Mouse (Mus musculus) gastrocnemius, postnatal 14 days (tissue): ENCODE measurements around the gene Abr. TPM values are rescaled to one million over a fixed set of nuclear protein-coding genes. Genes with fewer than 3 reads are reported as not detected.

Experiments
- DNase-seq: peaks from one replicate; pipeline ENCODE4 v3.0.0; 2021; ENCODE audit warnings: mixed read lengths
- intact Hi-C: fragments of 180-260 bp; cut with DNase I; formaldehyde crosslinking; loops from one replicate; pipeline ENCODE4 v1.15.1; 2025; ENCODE audit warnings: low total_unique reads
- total RNA-seq, 2 experiments: library from RNA; stranded (reverse); gene quantifications; 2 replicates each; pipeline ENCODE4 v1.2.3; 2021

Gene Abr
- total RNA-seq, 2 experiments from 2014 or later, result 15.4 to 18.2 TPM

DNA sequence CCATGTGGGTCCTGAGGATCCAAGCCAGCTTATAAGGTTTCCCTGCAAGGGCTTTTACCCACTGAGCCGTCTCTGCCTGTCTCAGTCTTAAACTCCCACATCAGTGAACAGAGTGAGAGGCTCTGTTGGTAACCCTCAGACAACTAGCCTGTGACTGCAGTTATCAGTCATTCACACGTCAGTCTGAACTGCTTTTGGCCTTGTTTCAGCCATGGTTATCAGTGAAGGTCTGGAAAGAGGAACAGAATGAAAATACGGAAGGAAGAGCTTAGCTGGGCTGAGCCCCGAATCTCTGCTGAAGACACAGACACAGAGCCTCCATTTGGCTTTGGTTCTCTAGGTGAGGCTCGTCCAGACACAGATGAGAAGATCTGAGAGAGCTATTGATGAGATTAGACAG, 6.5 kb upstream of the Abr start:
- DNase-seq, result no peak
- intact Hi-C loops, result no loop called here

DNA sequence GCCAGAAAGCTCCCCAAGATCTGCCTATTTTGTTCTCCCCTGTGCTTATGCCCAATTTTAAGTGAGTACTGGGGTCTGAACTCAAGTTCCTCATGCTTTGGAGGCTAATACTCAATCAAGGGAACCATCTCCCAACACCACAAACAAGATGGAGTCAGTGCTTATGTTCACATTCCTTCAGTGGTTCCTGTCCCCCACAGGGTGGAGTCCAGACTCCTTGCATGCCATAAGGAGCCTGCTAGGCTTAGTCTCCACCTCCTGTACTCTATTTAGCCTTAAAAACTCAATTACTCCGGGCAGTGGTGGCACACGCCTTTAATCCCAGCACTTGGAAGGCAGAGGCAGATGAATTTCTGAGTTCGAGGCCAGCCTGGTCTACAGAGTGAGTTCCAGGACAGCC, 2.8 kb upstream of the Abr start:
- intact Hi-C loops, result no loop called here
- no peak for DNase-seq

- intact Hi-C loops, result no loop called here
- no peak for DNase-seq
Observed at GRCm38 (mm10) chr11:76624071-76624470, 2.0 kb upstream of the Abr start.

GRCm38 (mm10) chr11:76623206-76623961, 1.3 kb upstream of the Abr start:
- peak; percentile 65 for DNase-seq
- intact Hi-C loops, result no loop called here

DNA sequence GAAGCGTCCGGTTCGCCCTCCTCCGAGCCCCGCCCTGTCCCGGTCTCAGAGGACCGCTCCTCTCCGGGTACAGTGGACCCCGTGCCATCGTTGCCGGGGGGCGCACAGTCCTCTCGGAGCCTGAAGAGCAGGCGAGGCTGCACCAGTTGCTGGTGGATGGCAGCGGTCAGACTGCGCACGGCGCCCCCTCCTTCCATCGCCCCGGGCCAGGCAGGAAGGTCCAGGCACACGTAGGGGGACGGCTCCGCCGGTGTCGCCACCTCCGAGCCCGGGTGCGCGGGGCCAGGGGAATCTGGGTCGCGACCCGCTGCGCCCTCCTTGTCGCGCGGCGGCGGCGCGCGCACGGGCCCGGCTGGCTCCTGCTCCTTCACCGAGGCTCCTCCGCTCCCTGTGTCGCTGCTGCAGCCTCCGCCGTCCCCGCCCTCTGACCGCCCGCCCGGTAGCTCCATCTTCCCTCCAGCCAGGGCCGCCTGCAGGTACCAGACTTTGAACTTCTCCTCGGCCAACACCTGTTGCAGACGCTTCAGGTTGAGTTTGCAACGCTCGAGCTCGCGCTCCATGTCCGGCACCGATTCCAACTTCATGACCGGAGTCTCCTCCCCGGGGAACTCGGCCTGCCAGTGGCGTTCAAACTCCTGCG, 572 bp upstream of the Abr start:
- DNase-seq, result peak; percentile 20
- intact Hi-C loops, result no loop called here

GRCm38 (mm10) chr11:76618134-76618533, 4.0 kb downstream of the Abr start:
- DNase-seq, result no peak
- intact Hi-C loops, result no loop called here

- intact Hi-C loops, result no loop called here
- no peak for DNase-seq
Observed at GRCm38 (mm10) chr11:76614246-76614645, 7.9 kb downstream of the Abr start.

DNA sequence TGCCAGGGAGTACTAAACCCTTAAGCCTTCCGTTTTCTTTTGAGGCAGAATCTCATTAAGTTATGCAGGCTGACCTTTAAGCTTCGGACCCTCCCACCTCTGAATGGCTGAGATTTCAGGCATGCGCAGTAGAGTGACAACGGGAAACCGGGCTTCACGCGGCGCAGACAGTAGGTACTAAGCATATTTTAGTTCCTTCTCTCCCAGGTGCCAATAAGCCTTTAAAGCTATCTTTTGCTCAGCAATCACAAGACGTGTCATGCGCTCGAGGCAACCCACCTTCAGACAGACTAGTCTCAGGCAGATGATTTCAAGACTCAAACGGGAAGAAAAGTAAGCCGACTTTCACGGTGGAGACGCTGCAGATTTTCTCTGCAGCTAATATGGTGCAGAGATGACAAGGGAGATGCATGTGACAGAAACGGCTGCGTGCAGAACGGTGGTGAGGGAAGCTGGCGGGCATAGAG, 9.4 kb downstream of the Abr start:
- intact Hi-C loops, result no loop called here
- DNase-seq, result no peak

- intact Hi-C loops, result no loop called here
- no peak for DNase-seq
Observed at GRCm38 (mm10) chr11:76610948-76611347, 11.2 kb downstream of the Abr start.

DNA sequence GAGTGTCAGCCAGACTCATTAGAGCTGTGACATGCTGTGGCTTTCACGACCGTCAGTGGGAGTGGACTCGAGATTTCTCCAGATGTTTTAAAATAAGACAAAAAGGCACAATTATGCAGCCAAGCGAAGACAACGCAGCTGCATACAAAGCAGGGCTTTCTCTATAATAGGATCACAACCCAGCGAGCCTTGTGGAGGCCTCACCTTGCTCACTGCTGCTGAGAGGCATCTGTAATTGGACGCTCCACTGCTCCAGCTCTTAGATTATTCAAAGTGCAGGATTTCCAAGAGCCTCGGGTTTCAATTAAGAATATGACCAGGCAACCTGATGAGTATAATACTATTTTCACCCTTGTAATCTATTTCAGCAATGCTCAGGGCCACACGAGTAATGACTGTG, 15.6 kb downstream of the Abr start:
- no peak for DNase-seq
- intact Hi-C loops, result no loop called here

- DNase-seq, result no peak
- intact Hi-C loops, result no loop called here
Observed at GRCm38 (mm10) chr11:76599219-76599618, 22.9 kb downstream of the Abr start.

GRCm38 (mm10) chr11:76598757-76599156, 23.4 kb downstream of the Abr start:
- intact Hi-C loops, result no loop called here
- no peak for DNase-seq

GRCm38 (mm10) chr11:76593620-76594326, 28.3 kb downstream of the Abr start:
- intact Hi-C loops, result no loop called here

DNA sequence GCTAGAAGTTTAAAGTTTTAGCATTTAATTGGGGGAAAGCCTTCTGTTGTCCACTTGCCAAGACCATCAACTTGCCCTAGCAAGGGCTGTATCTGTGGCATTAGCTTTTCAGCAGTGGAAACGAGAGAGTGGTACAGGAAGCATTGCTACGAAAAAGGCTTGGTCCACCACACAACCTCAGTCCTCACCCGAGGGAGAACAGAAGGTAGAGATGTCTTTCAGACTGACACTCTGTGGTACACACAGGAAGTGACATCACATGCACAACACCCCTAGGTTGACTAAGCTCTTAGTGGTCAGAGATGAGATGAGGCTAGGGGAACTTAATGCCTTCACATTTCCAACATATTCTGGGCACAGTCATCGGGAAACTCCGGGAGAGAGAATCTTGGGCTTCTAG, 32.4 kb downstream of the Abr start:
- intact Hi-C loops, result no loop called here
- DNase-seq, result no peak

More at GRCm38 (mm10) chr11:76593620-76594326, 28.3 kb downstream of the Abr start:
- no peak for DNase-seq

DNA sequence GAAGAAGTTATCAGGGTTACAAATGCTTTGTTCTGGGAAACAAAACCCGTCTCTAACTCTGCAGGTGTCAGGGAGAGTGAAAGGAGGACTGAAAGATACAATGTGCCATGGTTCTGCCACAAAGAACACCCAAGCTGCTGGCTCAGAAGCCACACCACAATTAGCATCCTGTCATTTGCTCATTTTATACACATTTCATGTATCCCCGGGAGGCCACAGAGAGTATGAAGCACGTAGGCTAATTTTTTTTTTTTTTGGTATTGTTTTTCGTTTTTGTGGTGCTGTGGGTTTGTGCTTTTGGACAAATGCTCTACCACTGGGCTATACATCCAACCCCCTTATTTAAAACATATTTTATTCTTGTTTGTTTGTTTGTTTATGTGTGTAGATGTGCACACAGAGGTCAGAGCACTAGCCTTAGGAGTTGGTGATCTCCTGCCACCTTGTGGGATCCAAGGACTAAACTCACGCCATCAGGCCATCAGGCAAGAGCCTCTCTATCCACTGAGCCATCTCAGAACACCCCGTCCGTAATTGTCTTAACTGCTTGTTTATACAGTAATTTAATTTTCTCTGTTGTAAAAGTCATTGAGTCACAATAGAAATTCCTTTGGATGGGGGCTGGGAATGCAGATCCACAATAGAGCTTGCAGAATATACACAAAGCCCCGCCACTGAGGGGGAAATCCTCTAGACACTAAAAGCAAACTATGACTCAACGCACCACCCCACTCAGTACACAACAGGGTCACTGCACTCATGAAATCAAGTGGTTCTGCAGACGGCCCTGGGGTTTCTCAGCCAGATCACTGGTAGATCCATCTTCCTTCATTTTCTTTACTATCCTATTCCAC, 33.3 kb downstream of the Abr start:
- intact Hi-C loops, result no loop called here
- no peak for DNase-seq

- intact Hi-C loops, result no loop called here
- DNase-seq, result no peak
Observed at GRCm38 (mm10) chr11:76588032-76588431, 34.1 kb downstream of the Abr start.

DNA sequence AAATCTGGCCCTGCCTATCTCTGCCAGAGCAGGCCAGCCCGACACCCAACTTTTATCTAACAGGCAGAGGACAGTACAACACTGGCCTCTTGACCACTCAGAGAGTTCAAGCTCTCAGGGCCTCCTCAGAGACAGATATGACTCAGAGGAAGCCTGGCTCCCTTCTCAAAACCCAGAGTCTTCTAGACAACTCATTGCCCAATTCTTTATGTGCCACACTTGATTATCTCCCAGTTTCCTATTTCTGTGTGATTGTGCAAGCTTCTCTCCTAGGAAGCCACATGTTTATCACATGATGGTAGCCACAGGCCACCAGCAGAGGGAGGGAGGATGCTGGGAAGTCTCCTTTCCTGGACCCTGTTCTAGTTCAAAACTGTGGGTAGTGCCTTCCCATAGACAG, 34.8 kb downstream of the Abr start:
- intact Hi-C loops, result no loop called here
- no peak for DNase-seq

DNA sequence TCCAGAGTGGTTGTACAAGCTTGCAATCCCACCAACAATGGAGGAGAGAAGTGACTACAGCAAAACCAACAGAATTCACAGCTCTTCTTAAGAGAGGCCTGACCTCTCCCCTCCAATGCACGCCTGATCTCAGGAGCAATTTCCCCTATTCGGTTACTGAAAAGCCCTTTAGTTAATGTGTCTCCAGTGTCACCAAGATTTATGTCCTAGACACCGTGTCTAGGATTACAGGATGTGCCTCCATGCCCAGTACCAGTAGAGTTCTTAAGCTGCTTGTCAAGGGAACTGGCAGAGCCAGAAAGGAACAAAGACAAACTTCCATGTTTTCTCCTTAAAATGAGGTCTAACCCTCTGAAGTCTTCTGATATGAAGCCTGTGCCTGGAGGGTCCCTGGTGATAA, 36.0 kb downstream of the Abr start:
- no peak for DNase-seq

GRCm38 (mm10) chr11:76577588-76578257, 44.4 kb downstream of the Abr start:
- intact Hi-C loops, result loop anchor here (10.0 kb wide), 1 partner anchor 53 kb away; no protein-coding TSS in a partner anchor
- peak; percentile 86 for DNase-seq

More for the DNA sequence above, 36.0 kb downstream of the Abr start:
- intact Hi-C loops, result no loop called here
